Mouse (Mus musculus): ENCODE data around the gene Nck1. TPM values are rescaled to one million over a fixed set of nuclear protein-coding genes. Genes with fewer than 3 reads are reported as not detected.

Gene Nck1
- total and polyA plus RNA-seq, 3 experiments: 16.7 to 27.4 (median 25.2) TPM

DNA sequence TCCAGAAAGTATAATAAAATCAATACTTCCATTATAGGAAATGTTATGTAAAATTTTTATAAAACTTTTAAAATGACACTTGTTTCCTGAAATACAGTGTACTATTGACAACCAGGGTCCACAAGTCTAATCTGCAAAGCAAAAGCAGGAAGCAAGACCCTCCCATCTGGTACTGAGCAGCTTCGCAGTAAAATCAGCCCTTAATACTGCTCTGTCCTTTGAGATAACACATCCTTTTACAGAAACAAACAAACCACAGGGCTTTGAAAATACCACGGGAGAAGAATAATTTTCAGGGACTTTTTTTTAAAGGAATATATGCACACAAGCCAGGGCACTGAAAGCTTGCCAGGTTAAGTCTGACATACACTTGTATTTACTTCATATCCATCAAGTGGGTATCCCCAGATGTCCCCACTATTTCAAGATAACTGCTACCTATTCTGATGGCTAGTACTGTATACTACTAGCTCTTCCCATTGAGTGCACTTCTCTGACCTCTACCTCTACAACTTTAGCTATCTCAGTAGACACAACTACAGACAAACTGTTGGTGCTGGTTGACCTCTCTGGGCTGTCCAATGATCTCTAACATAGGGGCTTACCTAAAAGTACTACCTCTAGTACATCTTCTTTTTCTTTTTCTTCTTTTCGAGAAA lies 13.0 kb downstream of the Nck1 start:
- H3K79me2 ChIP-seq (replicated peaks; ENCODE audit: control insufficient read depth, extremely low read depth, insufficient read depth, poor library complexity, severe bottlenecking): peaks cover 36% of the 10 kb centered on the region
- peaks cover 0 to 24% of the 10 kb centered on the region in 2 experiments; a peak in 2 of 4 replicates for H3K4me1 ChIP-seq (ENCODE audit: control insufficient read depth in 1 of 2, insufficient read depth in 2 of 2)
- dilution Hi-C loops (cut with MboI; ENCODE audit: extremely low pct_ligation_motif_present, extremely low pct_unique_long_range_greater_than_20kb, low sequenced_read_pairs): no loop called here
- H3K4me2 ChIP-seq (ENCODE audit: insufficient read depth, low read depth, poor library complexity, severe bottlenecking): no peak overlapping the region
- H3K4me3 ChIP-seq (replicated peaks in 1 of 3; ENCODE audit: low read depth in 2 of 3, low read length in 2 of 3, poor library complexity in 1 of 3): no peak overlapping the region
- no peak overlapping the region for H3K27ac ChIP-seq (ENCODE audit: insufficient read depth, low read depth)
- in situ Hi-C loops (cut with MboI; ENCODE audit: low pct_ligation_motif_present, low pct_unique_long_range_greater_than_20kb, low sequenced_read_pairs): no loop called here
- H3K9me3 ChIP-seq (replicated peaks; ENCODE audit: low read length): peaks cover 10% of the 10 kb centered on the region
- TF ChIP-seq EP300 (IDR thresholded peaks at IDR 0.05; ENCODE audit: low read length) (no peak), MAX (IDR thresholded peaks at IDR 0.05; ENCODE audit: low read length) (no peak)
- H3K27me3 ChIP-seq (replicated peaks): no peaks in the 10 kb centered on the region
- peaks cover 0 to 10% of the 10 kb centered on the region in 2 experiments for H3K36me3 ChIP-seq (replicated peaks in 1 of 2; ENCODE audit: control insufficient read depth in 1 of 2, insufficient read depth in 1 of 2, low read length in 1 of 2)
- DNase-seq (ENCODE audit: extremely low read depth): no peak
- no peak overlapping the region for H3K9ac ChIP-seq (ENCODE audit: insufficient read depth, low read depth)

DNA sequence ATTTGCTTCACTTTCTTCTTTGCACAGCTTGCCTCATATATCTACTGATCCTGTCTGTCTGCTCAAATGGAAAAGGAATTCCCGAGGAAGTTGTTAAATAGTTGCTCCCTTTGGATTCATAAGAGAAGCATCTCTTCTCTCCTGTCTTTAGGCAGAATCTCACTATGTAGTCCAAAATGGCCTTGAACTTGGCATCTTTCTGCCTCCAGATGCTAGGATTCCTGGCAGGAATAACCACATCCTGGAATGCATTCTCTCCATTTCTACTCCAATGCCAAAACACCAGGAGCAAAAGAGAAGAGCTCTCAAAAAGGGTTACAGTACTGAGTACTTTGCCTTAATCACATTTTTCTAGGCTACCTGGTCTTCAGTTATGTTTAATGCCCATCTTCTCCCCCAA lies 14.6 kb downstream of the Nck1 start:
- dilution Hi-C loops (cut with MboI; ENCODE audit: extremely low pct_ligation_motif_present, extremely low pct_unique_long_range_greater_than_20kb, low sequenced_read_pairs) (no loop called here), in situ Hi-C loops (cut with MboI; ENCODE audit: low pct_ligation_motif_present, low pct_unique_long_range_greater_than_20kb, low sequenced_read_pairs) (no loop called here)
- Histone ChIP-seq H3K79me2 (replicated peaks; ENCODE audit: control insufficient read depth, extremely low read depth, insufficient read depth, poor library complexity, severe bottlenecking) (peaks cover 24% of the 10 kb centered on the region), H3K4me2 (ENCODE audit: insufficient read depth, low read depth, poor library complexity, severe bottlenecking) (no peak overlapping the region), H3K36me3 (replicated peaks in 1 of 2; ENCODE audit: control insufficient read depth in 1 of 2, insufficient read depth in 1 of 2, low read length in 1 of 2) (peaks cover 0 to 7% of the 10 kb centered on the region in 2 experiments), H3K9ac (ENCODE audit: insufficient read depth, low read depth) (no peak overlapping the region), H3K4me1 (ENCODE audit: control insufficient read depth in 1 of 2, insufficient read depth in 2 of 2) (peaks cover 0 to 22% of the 10 kb centered on the region in 2 experiments; a peak in 2 of 4 replicates), H3K4me3 (replicated peaks in 1 of 3; ENCODE audit: low read depth in 2 of 3, low read length in 2 of 3, poor library complexity in 1 of 3) (no peak overlapping the region), H3K27me3 (replicated peaks) (no peaks in the 10 kb centered on the region), H3K27ac (ENCODE audit: insufficient read depth, low read depth) (no peak overlapping the region), H3K9me3 (replicated peaks; ENCODE audit: low read length) (peaks cover 10% of the 10 kb centered on the region)
- DNase-seq (ENCODE audit: extremely low read depth): no peak
- no peak for TF ChIP-seq ETS1 (conservative IDR thresholded peaks at IDR 0.05; ENCODE audit: low read depth, low read length)
- TF ChIP-seq MYC (IDR thresholded peaks at IDR 0.05; ENCODE audit: low read depth, low read length): no peak
- no peak for TF ChIP-seq ZC3H11A (IDR thresholded peaks at IDR 0.05; ENCODE audit: low read depth, low read length)
- no peak for TF ChIP-seq BHLHE40 (IDR thresholded peaks at IDR 0.05; ENCODE audit: low read depth, low read length)
- TF ChIP-seq HCFC1 (IDR thresholded peaks at IDR 0.05; ENCODE audit: low read depth, low read length): no peak
- no peak for TF ChIP-seq ZNF384 (IDR thresholded peaks at IDR 0.05; ENCODE audit: low read depth, low read length)
- no peak for TF ChIP-seq CTCF (conservative IDR thresholded peaks at IDR 0.05 in 1 of 2, IDR thresholded peaks at IDR 0.05 in 1 of 2; ENCODE audit: low read depth in 2 of 2, low read length in 2 of 2)
- no peak for TF ChIP-seq MXI1 (IDR thresholded peaks at IDR 0.05; ENCODE audit: low read depth, low read length)
- TF ChIP-seq ZMIZ1 (IDR thresholded peaks at IDR 0.05; ENCODE audit: low read depth, low read length): no peak
- TF ChIP-seq SMC3 (IDR thresholded peaks at IDR 0.05; ENCODE audit: low read depth, low read length): no peak
- TF ChIP-seq CHD1 (IDR thresholded peaks at IDR 0.05; ENCODE audit: low read depth, low read length): no peak
- no peak for TF ChIP-seq SIN3A (IDR thresholded peaks at IDR 0.05; ENCODE audit: low read length)
- TF ChIP-seq MAFK (IDR thresholded peaks at IDR 0.05; ENCODE audit: insufficient replicate concordance, low read length): no peak
- TF ChIP-seq E2F4 (IDR thresholded peaks at IDR 0.05; ENCODE audit: insufficient replicate concordance, low read depth, low read length): no peak
- TF ChIP-seq RCOR1 (conservative IDR thresholded peaks at IDR 0.05; ENCODE audit: low read depth, low read length): no peak
- no peak for TF ChIP-seq TBP (conservative IDR thresholded peaks at IDR 0.05; ENCODE audit: low read depth, low read length)
- no peak for TF ChIP-seq POLR2AphosphoS2 (IDR thresholded peaks at IDR 0.05; ENCODE audit: low read depth, low read length)
- TF ChIP-seq PAX5 (IDR thresholded peaks at IDR 0.05; ENCODE audit: low read length): no peak
